ENCODE assay signal across 16 mouse cellular contexts in genomic region chr6:17187106-17187505, GRCm38 (mm10).
DNase-seq lines count a peak whose midpoint lies in the region; ATAC-seq and TF ChIP-seq lines count a peak whose summit lies in the region.
"Had no signal": no experiment of that assay in that cellular context is flagged by ENCODE, and none has a peak within 500 bp of the region (broad histone marks: within the 10 kb centered on the region; RNA-seq: fewer than 3 reads in every experiment).

No protein-coding gene starts in this region.

- TF ChIP-seq CTCF in forebrain, postnatal 0 days (IDR thresholded peaks at IDR 0.05; ENCODE audit: low read depth) = no peak

- no peaks in the 10 kb centered on the region for H3K9me3 ChIP-seq in lung, embryonic 16.5 days (ENCODE audit: control insufficient read depth, low read length)
- no peaks in the 10 kb centered on the region for H3K9me3 ChIP-seq in forebrain, postnatal 0 days (ENCODE audit: low read length)
- H3K9me3 ChIP-seq: embryonic facial prominence, embryonic 12.5 days; G1E; liver, embryonic 13.5 days had no signal

- H3K27me3 ChIP-seq in lung, embryonic 16.5 days (ENCODE audit: control insufficient read depth, insufficient read depth, low read depth, low read length) = no peaks in the 10 kb centered on the region
- H3K27me3 ChIP-seq in forebrain, postnatal 0 days (ENCODE audit: insufficient read depth, low read length) = no peaks in the 10 kb centered on the region
- H3K27me3 ChIP-seq: embryonic facial prominence, embryonic 12.5 days; liver, embryonic 13.5 days had no signal

- no peak overlapping the region for H3K9ac ChIP-seq in lung, embryonic 16.5 days (ENCODE audit: low read length)
- no peak overlapping the region for H3K9ac ChIP-seq in forebrain, postnatal 0 days
- H3K9ac ChIP-seq: embryonic facial prominence, embryonic 12.5 days; hindbrain, embryonic 14.5 days; liver, embryonic 13.5 days had no signal

- DNase-seq in kidney, adult 9 months = peak; percentile 69
- DNase-seq in kidney, postnatal 4 days = no peak
- no peak for DNase-seq in lung, postnatal 4 days
- DNase-seq in brain, adult 2 months (ENCODE audit: low read depth, low spot score) = peak; percentile 66
- DNase-seq in forebrain, postnatal 0 days = peak; percentile 46
- DNase-seq in adrenal gland, postnatal 25 days = no peak
- DNase-seq: adrenal gland, postnatal 36 days; cerebellum, postnatal 36 days; gastrocnemius, postnatal 14 days; layer of hippocampus, adult 9-11 months; liver, embryonic 13.5 days had no signal

- WGBS in lung, embryonic 16.5 days = 49% methylated on average over 4 of the region's 4 CpGs
- WGBS in forebrain, postnatal 0 days = 15% methylated on average over 4 of the region's 4 CpGs

- no peak overlapping the region for H3K4me2 ChIP-seq in lung, embryonic 16.5 days (ENCODE audit: low read depth, low read length)
- no peak overlapping the region for H3K4me2 ChIP-seq in forebrain, postnatal 0 days (ENCODE audit: low read depth)
- H3K4me2 ChIP-seq: embryonic facial prominence, embryonic 12.5 days; hindbrain, embryonic 14.5 days; liver, embryonic 13.5 days had no signal

- H3K36me3 ChIP-seq in lung, embryonic 16.5 days (ENCODE audit: control insufficient read depth, insufficient read depth, low read length) = no peaks in the 10 kb centered on the region
- no peaks in the 10 kb centered on the region for H3K36me3 ChIP-seq in forebrain, postnatal 0 days (ENCODE audit: insufficient read depth)
- H3K36me3 ChIP-seq: embryonic facial prominence, embryonic 12.5 days; G1E; liver, embryonic 13.5 days had no signal

- H3K4me1 ChIP-seq in lung, embryonic 16.5 days (replicated peaks; ENCODE audit: control insufficient read depth, insufficient read depth, low read length) = 0 out of 2 replicates have a peak, but pooled peaks cover 3% of the 10 kb centered on the region
- H3K4me1 ChIP-seq in forebrain, postnatal 0 days (ENCODE audit: insufficient read depth) = no peaks in the 10 kb centered on the region
- H3K4me1 ChIP-seq: embryonic facial prominence, embryonic 12.5 days; liver, embryonic 13.5 days had no signal

- ATAC-seq in lung, embryonic 16.5 days (ENCODE audit: low read depth) = peak; percentile 56; the same call in 1 of the 2 replicates
- peak; percentile 79 for ATAC-seq in forebrain, postnatal 0 days
- ATAC-seq: intestine, postnatal 0 days had no signal

- H3K27ac ChIP-seq in lung, embryonic 16.5 days (ENCODE audit: low read length) = 0 out of 2 replicates have a peak overlapping the region, but pooled peaks have one; percentile 43
- H3K27ac ChIP-seq in forebrain, postnatal 0 days (ENCODE audit: low read depth, low read length) = no peak overlapping the region
- H3K27ac ChIP-seq: embryonic facial prominence, embryonic 12.5 days; hindbrain, embryonic 14.5 days; liver, embryonic 13.5 days had no signal

- H3K4me3 ChIP-seq in lung, embryonic 16.5 days (ENCODE audit: low read length) = no peak overlapping the region
- no peak overlapping the region for H3K4me3 ChIP-seq in forebrain, postnatal 0 days (ENCODE audit: low read depth, low read length)
- H3K4me3 ChIP-seq: embryonic facial prominence, embryonic 12.5 days; liver, embryonic 13.5 days had no signal

Comparison
In these comparisons a context has a peak if more than half of its experiments do, and no peak if none do; other contexts are left out.
1. DNase-seq: peak in kidney, adult 9 months (single experiment), brain, adult 2 months (single experiment) and forebrain, postnatal 0 days (single experiment); none in kidney, postnatal 4 days (0 of 2), lung, postnatal 4 days (0 of 2) and adrenal gland, postnatal 25 days (single experiment).